Mouse (Mus musculus): ENCODE measurements around the gene Mettl1. TPM values are rescaled to one million over a fixed set of nuclear protein-coding genes. Genes with fewer than 3 reads are reported as not detected.

Mettl1 gene
- polyA plus RNA-seq, 1 experiment, result 15.7 TPM

DNA sequence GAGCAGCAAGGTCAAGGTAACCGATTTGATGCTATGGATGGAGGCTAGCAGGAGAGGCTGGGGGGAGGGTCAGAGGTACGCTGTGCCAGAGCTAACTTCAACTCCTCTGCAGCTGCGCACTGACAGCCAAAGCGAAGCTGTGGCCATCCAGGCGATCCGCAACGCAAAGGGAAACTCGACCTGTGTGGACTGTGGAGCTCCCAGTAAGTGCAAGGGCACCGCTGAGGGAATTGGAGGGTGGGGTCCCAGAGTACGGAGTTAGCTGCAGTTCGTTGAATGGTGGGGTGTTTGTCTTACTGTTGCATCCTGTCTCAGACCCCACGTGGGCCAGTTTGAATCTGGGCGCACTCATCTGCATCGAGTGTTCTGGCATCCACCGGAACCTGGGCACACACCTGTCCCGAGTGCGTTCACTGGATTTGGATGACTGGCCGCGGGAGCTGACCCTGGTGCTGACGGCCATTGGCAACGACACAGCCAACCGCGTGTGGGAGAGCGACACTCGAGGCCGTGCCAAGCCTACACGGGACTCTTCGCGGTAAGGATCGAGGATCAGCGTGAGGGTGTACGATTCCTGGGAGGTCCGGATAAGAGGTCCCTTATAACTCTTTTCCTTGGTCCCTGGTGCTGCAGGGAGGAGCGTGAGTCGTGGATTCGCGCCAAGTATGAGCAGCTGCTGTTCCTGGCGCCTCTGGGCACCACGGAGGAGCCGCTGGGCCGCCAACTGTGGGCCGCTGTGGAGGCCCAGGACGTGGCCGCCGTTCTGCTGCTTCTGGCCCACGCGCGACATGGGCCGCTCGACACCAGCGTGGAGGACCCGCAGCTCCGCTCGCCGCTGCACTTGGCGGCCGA, 49.6 kb downstream of the Mettl1 start:
- WGBS, result 90% methylated on average over 57 of the region's 57 CpGs
- DNase-seq, result no peak
- no peak overlapping the region for H3K27ac ChIP-seq (ENCODE audit: control insufficient read depth, insufficient read depth, low read length)
- H3K4me1 ChIP-seq (replicated peaks; ENCODE audit: control insufficient read depth, insufficient read depth, low read length), result no peaks in the 10 kb centered on the region
- no peaks in the 10 kb centered on the region for H3K27me3 ChIP-seq (ENCODE audit: control insufficient read depth, insufficient read depth, low read length)
- no peak overlapping the region for H3K4me3 ChIP-seq (ENCODE audit: control insufficient read depth, insufficient read depth, low read length)
- peaks cover 50% of the 10 kb centered on the region for H3K36me3 ChIP-seq (ENCODE audit: control insufficient read depth, insufficient read depth, low read length)
- TF ChIP-seq POLR2A (IDR thresholded peaks at IDR 0.05; ENCODE audit: control insufficient read depth, extremely low read depth, insufficient read depth, low read length, poor library complexity) (no peak), CTCF (IDR thresholded peaks at IDR 0.05; ENCODE audit: borderline replicate concordance, control insufficient read depth, extremely low read depth, insufficient read depth, low read length, poor library complexity) (no peak)

GRCm38 (mm10) chr10:127091507-127092396, 50.5 kb downstream of the Mettl1 start:
- no peak overlapping the region for H3K27ac ChIP-seq (ENCODE audit: control insufficient read depth, insufficient read depth, low read length)
- TF ChIP-seq CTCF (IDR thresholded peaks at IDR 0.05; ENCODE audit: borderline replicate concordance, control insufficient read depth, extremely low read depth, insufficient read depth, low read length, poor library complexity) (no peak), POLR2A (IDR thresholded peaks at IDR 0.05; ENCODE audit: control insufficient read depth, extremely low read depth, insufficient read depth, low read length, poor library complexity) (no peak)
- no peak for DNase-seq
- no peaks in the 10 kb centered on the region for H3K27me3 ChIP-seq (ENCODE audit: control insufficient read depth, insufficient read depth, low read length)
- no peak overlapping the region for H3K4me3 ChIP-seq (ENCODE audit: control insufficient read depth, insufficient read depth, low read length)
- 92% methylated on average over 49 of the region's 51 CpGs for WGBS
- peaks cover 58% of the 10 kb centered on the region for H3K36me3 ChIP-seq (ENCODE audit: control insufficient read depth, insufficient read depth, low read length)
- no peaks in the 10 kb centered on the region for H3K4me1 ChIP-seq (replicated peaks; ENCODE audit: control insufficient read depth, insufficient read depth, low read length)

- H3K4me1 ChIP-seq (replicated peaks; ENCODE audit: control insufficient read depth, insufficient read depth, low read length), result no peaks in the 10 kb centered on the region
- H3K4me3 ChIP-seq (ENCODE audit: control insufficient read depth, insufficient read depth, low read length), result no peak overlapping the region
- H3K36me3 ChIP-seq (ENCODE audit: control insufficient read depth, insufficient read depth, low read length), result peaks cover 53% of the 10 kb centered on the region
- no peak for TF ChIP-seq POLR2A (IDR thresholded peaks at IDR 0.05; ENCODE audit: control insufficient read depth, extremely low read depth, insufficient read depth, low read length, poor library complexity)
- TF ChIP-seq CTCF (IDR thresholded peaks at IDR 0.05; ENCODE audit: borderline replicate concordance, control insufficient read depth, extremely low read depth, insufficient read depth, low read length, poor library complexity), result no peak
- H3K27ac ChIP-seq (ENCODE audit: control insufficient read depth, insufficient read depth, low read length), result no peak overlapping the region
- no peak for DNase-seq
- 52% methylated on average over 4 of the region's 4 CpGs for WGBS
- H3K27me3 ChIP-seq (ENCODE audit: control insufficient read depth, insufficient read depth, low read length), result no peaks in the 10 kb centered on the region
These were observed 51.5 kb downstream of the Mettl1 start for GRCm38 (mm10) chr10:127092742-127093141.

DNA sequence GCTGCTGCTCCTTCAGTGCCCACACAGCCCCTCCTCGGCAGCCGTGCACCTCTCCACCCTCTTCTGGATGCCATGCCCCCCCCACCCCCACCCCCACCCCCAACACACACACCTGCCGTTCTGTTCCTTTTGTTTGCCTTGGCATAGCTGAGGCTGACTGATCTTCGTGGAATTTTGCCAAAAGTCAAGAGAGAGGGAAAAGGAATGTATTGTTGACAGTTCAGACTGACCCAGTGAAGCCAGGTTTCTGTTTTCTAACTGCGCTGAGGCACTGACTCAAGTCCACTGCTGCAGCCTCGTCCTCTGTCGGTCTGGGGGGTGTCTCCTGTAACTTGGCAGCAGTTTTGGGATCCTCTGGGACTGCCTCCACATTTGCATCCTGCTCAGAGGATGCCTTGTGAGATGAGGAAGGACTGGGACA, 53.2 kb downstream of the Mettl1 start:
- WGBS, result 66% methylated on average over 7 of the region's 7 CpGs
- DNase-seq, result no peak
- Histone ChIP-seq H3K27me3 (ENCODE audit: control insufficient read depth, insufficient read depth, low read length) (no peaks in the 10 kb centered on the region), H3K36me3 (ENCODE audit: control insufficient read depth, insufficient read depth, low read length) (peaks cover 55% of the 10 kb centered on the region), H3K27ac (ENCODE audit: control insufficient read depth, insufficient read depth, low read length) (no peak overlapping the region), H3K4me1 (replicated peaks; ENCODE audit: control insufficient read depth, insufficient read depth, low read length) (no peaks in the 10 kb centered on the region), H3K4me3 (ENCODE audit: control insufficient read depth, insufficient read depth, low read length) (no peak overlapping the region)
- TF ChIP-seq POLR2A (IDR thresholded peaks at IDR 0.05; ENCODE audit: control insufficient read depth, extremely low read depth, insufficient read depth, low read length, poor library complexity) (no peak), CTCF (IDR thresholded peaks at IDR 0.05; ENCODE audit: borderline replicate concordance, control insufficient read depth, extremely low read depth, insufficient read depth, low read length, poor library complexity) (no peak)

Other genes starting within 250 kb of the Mettl1 start
- gene Atp23, start 140.1 kb upstream of the Mettl1 start, polyA plus RNA-seq (2012; rRNA removed), result 9.6 and 12.1 TPM in 2 replicates
- 179 and 182 TPM in 2 replicates for gene Ctdsp2, start 62.7 kb upstream of the Mettl1 start, polyA plus RNA-seq (2012; rRNA removed)
- gene Avil, start 40.7 kb upstream of the Mettl1 start, polyA plus RNA-seq (2012; rRNA removed), result 0.97 and 1.3 TPM in 2 replicates
- gene Tsfm, start 10.6 kb upstream of the Mettl1 start, polyA plus RNA-seq (2012; rRNA removed), result 42.1 and 45.2 TPM in 2 replicates
- 0.08 and 0.13 TPM in 2 replicates for gene Eef1akmt3, start 99 bp downstream of the Mettl1 start, polyA plus RNA-seq (2012; rRNA removed)
- gene Cyp27b1, start 6.8 kb downstream of the Mettl1 start, polyA plus RNA-seq (2012; rRNA removed), result 0.32 and 0.38 TPM in 2 replicates
- 4.4 and 5.4 TPM in 2 replicates for gene March9, start 18.8 kb downstream of the Mettl1 start, polyA plus RNA-seq (2012; rRNA removed)
- gene Cdk4, start 22.1 kb downstream of the Mettl1 start, polyA plus RNA-seq (2012; rRNA removed), result 375 and 384 TPM in 2 replicates
- 39.5 and 45.2 TPM in 2 replicates for gene Tspan31, start 28.9 kb downstream of the Mettl1 start, polyA plus RNA-seq (2012; rRNA removed)
- gene Agap2, start 33.9 kb downstream of the Mettl1 start, polyA plus RNA-seq (2012; rRNA removed), result 123 and 149 TPM in 2 replicates
- 97.0 and 106 TPM in 2 replicates for gene Os9, start 79.7 kb downstream of the Mettl1 start, polyA plus RNA-seq (2012; rRNA removed)
- 196 and 239 TPM in 2 replicates for gene B4galnt1, start 123.8 kb downstream of the Mettl1 start, polyA plus RNA-seq (2012; rRNA removed)
- gene Slc26a10, start 139.2 kb downstream of the Mettl1 start, polyA plus RNA-seq (2012; rRNA removed), result 3.6 and 6.4 TPM in 2 replicates
- gene Arhgef25, start 148.7 kb downstream of the Mettl1 start, polyA plus RNA-seq (2012; rRNA removed), result 4.2 and 5.6 TPM in 2 replicates
- gene Dtx3, start 154.3 kb downstream of the Mettl1 start, polyA plus RNA-seq (2012; rRNA removed), result 222 and 263 TPM in 2 replicates
- gene Pip4k2c, start 170.2 kb downstream of the Mettl1 start, polyA plus RNA-seq (2012; rRNA removed), result 34.4 and 36.1 TPM in 2 replicates
- gene Kif5a, start 221.9 kb downstream of the Mettl1 start, polyA plus RNA-seq (2012; rRNA removed), result 1.2 and 1.5 TPM in 2 replicates
- gene Dctn2, start 225.0 kb downstream of the Mettl1 start, polyA plus RNA-seq (2012; rRNA removed), result 168 and 200 TPM in 2 replicates
- 124 and 151 TPM in 2 replicates for gene Mbd6, start 247.6 kb downstream of the Mettl1 start, polyA plus RNA-seq (2012; rRNA removed)